Mouse (Mus musculus) embryonic facial prominence, embryonic 12.5 days (tissue): Measurements from ENCODE around the gene Cabin1. TPM values are rescaled to one million over a fixed set of nuclear protein-coding genes. Genes with fewer than 3 reads are reported as not detected.

Experiments
- ATAC-seq: fragments of 200-750 bp; cut with Nextera tagmentation; 2 replicates; pipeline ENCODE4 v1.8.0; 2017; ENCODE audit not compliant: insufficient number of reproducible peaks, insufficient read depth, low FRiP score, low TSS enrichment
- H3K27ac ChIP-seq: fragments of 300-500 bp; sonication (generic); 2 replicates; pipeline ENCODE4 v1.5.1; 2016; ENCODE audit warnings: mild to moderate bottlenecking
- H3K27me3 ChIP-seq: fragments of 300-500 bp; sonication (generic); 2 replicates; pipeline ENCODE4 v1.6.1; 2016; ENCODE audit warnings: mild to moderate bottlenecking, moderate library complexity
- H3K36me3 ChIP-seq: fragments of 300-500 bp; sonication (generic); 2 replicates; pipeline ENCODE4 v1.6.1; 2016; ENCODE audit warnings: mild to moderate bottlenecking
- H3K4me1 ChIP-seq: fragments of 300-500 bp; sonication (generic); 2 replicates; pipeline ENCODE4 v1.6.1; 2016
- H3K4me2 ChIP-seq: fragments of 300-500 bp; sonication (generic); replicated peaks from 2 replicates; pipeline ENCODE4 v1.6.1; 2016; ENCODE audit warnings: mild to moderate bottlenecking, moderate library complexity
- H3K4me3 ChIP-seq: fragments of 300-500 bp; sonication (generic); 2 replicates; pipeline ENCODE4 v1.5.1; 2016; ENCODE audit warnings: mild to moderate bottlenecking
- H3K9ac ChIP-seq: fragments of 300-500 bp; sonication (generic); 2 replicates; pipeline ENCODE4 v1.6.1; 2016; ENCODE audit warnings: mild to moderate bottlenecking, moderate library complexity
- H3K9me3 ChIP-seq: fragments of 300-500 bp; sonication (generic); 2 replicates; pipeline ENCODE4 v1.6.1; 2016; ENCODE audit warnings: mild to moderate bottlenecking, moderate library complexity
- WGBS: fragments of 180-500 bp; shearing (Covaris S2); methylation state at CpG from one replicate; pipeline ENCODE4 v1.1.7; 2016; 5-methylcytosine and 5-hydroxymethylcytosine counted together
- polyA plus RNA-seq: library from polyadenylated mRNA; unstranded; fragments of >200 nt; fragmentation: Nextera tagmentation; extraction: Ambion mirVana; gene quantifications from 2 replicates; pipeline ENCODE4 v1.2.1, GENCODE M21; 2016

Gene Cabin1
- polyA plus RNA-seq, 1 experiment from 2014 or later, result 34.7 TPM

GRCm38 (mm10) chr10:75696597-75697355, 67.4 kb downstream of the Cabin1 start:
- ATAC-seq, result no peak
- Histone ChIP-seq H3K9ac (no peak overlapping the region), H3K36me3 (peaks cover 66% of the 10 kb centered on the region), H3K9me3 (no peaks in the 10 kb centered on the region), H3K4me3 (no peak overlapping the region), H3K4me1 (no peaks in the 10 kb centered on the region), H3K27ac (no peak overlapping the region), H3K27me3 (no peaks in the 10 kb centered on the region), H3K4me2 (no peak overlapping the region)
- WGBS, result 85% methylated on average over 7 of the region's 7 CpGs

GRCm38 (mm10) chr10:75695521-75695920, 68.6 kb downstream of the Cabin1 start:
- Histone ChIP-seq H3K27me3 (no peaks in the 10 kb centered on the region), H3K4me2 (no peak overlapping the region), H3K9me3 (no peaks in the 10 kb centered on the region), H3K4me3 (no peak overlapping the region), H3K4me1 (no peaks in the 10 kb centered on the region), H3K36me3 (peaks cover 73% of the 10 kb centered on the region), H3K27ac (no peak overlapping the region), H3K9ac (no peak overlapping the region)
- WGBS, result 89% methylated on average over 2 of the region's 2 CpGs
- ATAC-seq, result no peak

GRCm38 (mm10) chr10:75695078-75695477, 69.1 kb downstream of the Cabin1 start:
- WGBS, result 89% methylated on average over 5 of the region's 5 CpGs
- Histone ChIP-seq H3K9me3 (no peaks in the 10 kb centered on the region), H3K27ac (no peak overlapping the region), H3K36me3 (peaks cover 74% of the 10 kb centered on the region), H3K4me1 (no peaks in the 10 kb centered on the region), H3K4me2 (no peak overlapping the region), H3K4me3 (no peak overlapping the region), H3K27me3 (no peaks in the 10 kb centered on the region), H3K9ac (no peak overlapping the region)
- ATAC-seq, result no peak

GRCm38 (mm10) chr10:75694567-75694966, 69.6 kb downstream of the Cabin1 start:
- no peak overlapping the region for H3K9ac ChIP-seq
- H3K27ac ChIP-seq, result no peak overlapping the region
- no peaks in the 10 kb centered on the region for H3K27me3 ChIP-seq
- no peaks in the 10 kb centered on the region for H3K9me3 ChIP-seq
- no peaks in the 10 kb centered on the region for H3K4me1 ChIP-seq
- peaks cover 74% of the 10 kb centered on the region for H3K36me3 ChIP-seq
- no peak for ATAC-seq
- WGBS, result 89% methylated on average over 9 of the region's 9 CpGs
- H3K4me2 ChIP-seq, result no peak overlapping the region
- no peak overlapping the region for H3K4me3 ChIP-seq

- no peak for ATAC-seq
- Histone ChIP-seq H3K27ac (no peak overlapping the region), H3K4me1 (no peaks in the 10 kb centered on the region), H3K9ac (no peak overlapping the region), H3K36me3 (peaks cover 76% of the 10 kb centered on the region), H3K9me3 (no peaks in the 10 kb centered on the region), H3K4me3 (no peak overlapping the region), H3K4me2 (no peak overlapping the region), H3K27me3 (no peaks in the 10 kb centered on the region)
- WGBS, result 84% methylated on average over 11 of the region's 11 CpGs
Measured at GRCm38 (mm10) chr10:75693451-75694233, 70.5 kb downstream of the Cabin1 start.

GRCm38 (mm10) chr10:75688598-75688997, 75.5 kb downstream of the Cabin1 start:
- Histone ChIP-seq H3K27me3 (no peaks in the 10 kb centered on the region), H3K36me3 (peaks cover 38% of the 10 kb centered on the region), H3K9ac (no peak overlapping the region), H3K9me3 (no peaks in the 10 kb centered on the region), H3K4me2 (no peak overlapping the region), H3K4me1 (peaks cover 9% of the 10 kb centered on the region), H3K27ac (no peak overlapping the region), H3K4me3 (no peak overlapping the region)
- no peak for ATAC-seq
- WGBS, result 90% methylated on average over 2 of the region's 2 CpGs

- Histone ChIP-seq H3K9me3 (no peaks in the 10 kb centered on the region), H3K27me3 (no peaks in the 10 kb centered on the region), H3K36me3 (peaks cover 31% of the 10 kb centered on the region), H3K27ac (no peak overlapping the region), H3K9ac (no peak overlapping the region), H3K4me2 (no peak overlapping the region), H3K4me1 (peaks cover 9% of the 10 kb centered on the region), H3K4me3 (no peak overlapping the region)
- no peak for ATAC-seq
- WGBS, result 86% methylated on average over 4 of the region's 4 CpGs
Measured at GRCm38 (mm10) chr10:75686724-75687123, 77.4 kb downstream of the Cabin1 start.

- H3K9me3 ChIP-seq, result no peaks in the 10 kb centered on the region
- H3K4me3 ChIP-seq, result no peak overlapping the region
- no peak overlapping the region for H3K9ac ChIP-seq
- 61% methylated on average over 12 of the region's 12 CpGs for WGBS
- ATAC-seq, result 0 out of 2 replicates have a peak, but pooled peaks have one; percentile 18
- H3K36me3 ChIP-seq, result peaks cover 23% of the 10 kb centered on the region
- H3K27ac ChIP-seq, result no peak overlapping the region
- peaks cover 9% of the 10 kb centered on the region for H3K4me1 ChIP-seq
- H3K4me2 ChIP-seq, result no peak overlapping the region
- no peaks in the 10 kb centered on the region for H3K27me3 ChIP-seq
Measured at GRCm38 (mm10) chr10:75684035-75685004, 79.8 kb downstream of the Cabin1 start.

- H3K36me3 ChIP-seq, result peaks cover 19% of the 10 kb centered on the region
- no peak overlapping the region for H3K4me2 ChIP-seq
- no peak overlapping the region for H3K9ac ChIP-seq
- H3K4me3 ChIP-seq, result no peak overlapping the region
- no peaks in the 10 kb centered on the region for H3K9me3 ChIP-seq
- no peak for ATAC-seq
- 96% methylated on average over 9 of the region's 10 CpGs for WGBS
- peaks cover 9% of the 10 kb centered on the region for H3K4me1 ChIP-seq
- H3K27me3 ChIP-seq, result no peaks in the 10 kb centered on the region
- no peak overlapping the region for H3K27ac ChIP-seq
Measured at GRCm38 (mm10) chr10:75680574-75681001, 83.6 kb downstream of the Cabin1 start.

GRCm38 (mm10) chr10:75679204-75679603, 84.9 kb downstream of the Cabin1 start:
- peaks cover 23% of the 10 kb centered on the region for H3K36me3 ChIP-seq

GRCm38 (mm10) chr10:75677989-75678388, 86.2 kb downstream of the Cabin1 start:
- no peak overlapping the region for H3K9ac ChIP-seq
- H3K4me3 ChIP-seq, result no peak overlapping the region
- H3K4me2 ChIP-seq, result no peak overlapping the region
- no peaks in the 10 kb centered on the region for H3K9me3 ChIP-seq
- H3K36me3 ChIP-seq, result peaks cover 18% of the 10 kb centered on the region
- no peak for ATAC-seq
- H3K27ac ChIP-seq, result no peak overlapping the region
- H3K4me1 ChIP-seq, result no peaks in the 10 kb centered on the region
- 88% methylated on average over 5 of the region's 5 CpGs for WGBS
- no peaks in the 10 kb centered on the region for H3K27me3 ChIP-seq

More at GRCm38 (mm10) chr10:75679204-75679603, 84.9 kb downstream of the Cabin1 start:
- Histone ChIP-seq H3K4me2 (no peak overlapping the region), H3K27me3 (no peaks in the 10 kb centered on the region), H3K9me3 (no peaks in the 10 kb centered on the region), H3K4me3 (no peak overlapping the region), H3K4me1 (peaks cover 4% of the 10 kb centered on the region), H3K27ac (no peak overlapping the region), H3K9ac (no peak overlapping the region)
- ATAC-seq, result no peak
- WGBS, result 90% methylated on average over 6 of the region's 6 CpGs
